Mouse (Mus musculus) CD4-positive, CD25-positive, alpha-beta regulatory T cell, adult 2 months (primary cell): ENCODE measurements around the gene Gse1.
A peak's percentile ranks its signal among the peaks of the same experiment; 100 is the strongest.

Source experiments
- DNase-seq: peaks from one replicate; pipeline ENCODE4 v3.0.0-alpha.2; 2012; ENCODE audit warnings: low read depth, low spot score

Gse1 gene

DNA sequence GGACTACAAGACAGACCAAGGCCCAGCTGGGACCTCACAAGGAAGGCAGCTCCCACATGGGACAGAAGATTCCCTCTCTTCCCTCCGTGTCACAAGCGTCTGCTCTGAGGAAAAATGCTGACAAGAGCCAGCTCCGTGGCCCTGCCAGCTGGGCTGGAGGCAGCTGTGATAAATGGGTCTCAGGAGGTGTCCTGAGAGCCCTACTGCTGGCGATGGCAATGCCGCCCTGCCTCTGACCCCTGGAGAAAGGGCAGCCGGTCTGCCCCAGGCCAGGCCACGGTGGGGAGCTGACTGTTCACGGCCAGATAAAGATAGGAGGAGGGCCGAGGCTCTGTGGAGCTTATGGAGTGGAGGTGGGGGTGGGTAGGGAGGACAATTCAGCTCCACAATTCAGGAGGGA lies 193.4 kb downstream of the Gse1 start:
- DNase-seq = no peak

DNA sequence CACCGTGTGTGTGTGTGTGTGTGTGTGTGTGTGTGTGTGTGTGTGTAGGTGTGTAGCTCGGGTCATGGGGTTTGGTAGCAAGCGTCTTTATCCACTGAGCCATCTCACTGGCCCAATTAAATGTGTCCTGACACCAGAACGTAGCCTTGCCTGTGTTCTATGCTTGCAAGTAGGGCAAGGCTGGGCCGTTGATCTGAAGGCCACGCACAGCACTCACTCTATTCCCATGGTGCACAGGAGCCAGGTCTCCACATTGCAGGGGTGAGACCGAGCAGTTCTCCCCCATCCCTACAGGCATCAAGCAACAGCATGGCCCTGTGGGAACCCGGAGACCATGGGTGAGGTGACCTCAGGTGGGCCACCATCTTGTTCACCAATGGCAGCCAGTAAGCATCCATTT lies 194.0 kb downstream of the Gse1 start:
- DNase-seq = no peak

DNA sequence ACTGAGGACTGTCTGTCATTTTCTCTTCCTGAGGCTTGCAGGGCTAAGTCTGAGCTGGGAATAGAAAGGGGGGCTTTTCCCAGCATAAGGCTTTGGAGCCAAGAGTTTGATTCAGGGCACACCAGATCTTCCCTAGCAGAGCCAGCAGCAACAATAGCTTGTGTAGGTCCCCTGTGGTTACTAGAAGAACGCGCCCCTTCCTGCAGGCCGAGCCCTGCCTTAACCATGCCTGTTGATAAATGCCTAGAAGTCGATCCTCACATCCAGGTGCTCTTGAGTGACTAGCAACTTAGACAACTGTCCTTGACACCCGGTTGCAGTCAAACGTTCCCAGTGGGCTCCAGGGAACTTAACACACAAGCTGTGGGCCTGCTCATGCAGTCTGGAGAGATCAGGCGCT lies 195.3 kb downstream of the Gse1 start:
- no peak for DNase-seq

DNA sequence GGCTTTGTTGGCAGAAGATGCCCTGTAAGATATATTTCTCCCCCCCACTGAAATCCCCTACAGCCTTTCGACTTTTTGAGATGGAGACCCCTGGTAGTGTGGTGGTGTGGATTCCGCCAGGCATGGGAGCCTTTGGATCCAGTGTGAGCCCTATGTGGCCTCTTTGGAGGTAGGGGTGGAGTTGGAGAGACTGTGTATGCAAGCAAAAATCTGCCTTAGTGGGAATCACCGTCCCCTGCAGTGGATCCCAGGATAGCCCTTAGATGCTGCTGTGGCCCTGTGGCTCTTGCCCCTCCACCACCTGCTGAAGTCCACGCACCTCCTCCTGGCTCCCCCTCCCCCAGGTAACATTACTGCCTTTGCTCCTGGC lies 196.6 kb downstream of the Gse1 start:
- no peak for DNase-seq

DNA sequence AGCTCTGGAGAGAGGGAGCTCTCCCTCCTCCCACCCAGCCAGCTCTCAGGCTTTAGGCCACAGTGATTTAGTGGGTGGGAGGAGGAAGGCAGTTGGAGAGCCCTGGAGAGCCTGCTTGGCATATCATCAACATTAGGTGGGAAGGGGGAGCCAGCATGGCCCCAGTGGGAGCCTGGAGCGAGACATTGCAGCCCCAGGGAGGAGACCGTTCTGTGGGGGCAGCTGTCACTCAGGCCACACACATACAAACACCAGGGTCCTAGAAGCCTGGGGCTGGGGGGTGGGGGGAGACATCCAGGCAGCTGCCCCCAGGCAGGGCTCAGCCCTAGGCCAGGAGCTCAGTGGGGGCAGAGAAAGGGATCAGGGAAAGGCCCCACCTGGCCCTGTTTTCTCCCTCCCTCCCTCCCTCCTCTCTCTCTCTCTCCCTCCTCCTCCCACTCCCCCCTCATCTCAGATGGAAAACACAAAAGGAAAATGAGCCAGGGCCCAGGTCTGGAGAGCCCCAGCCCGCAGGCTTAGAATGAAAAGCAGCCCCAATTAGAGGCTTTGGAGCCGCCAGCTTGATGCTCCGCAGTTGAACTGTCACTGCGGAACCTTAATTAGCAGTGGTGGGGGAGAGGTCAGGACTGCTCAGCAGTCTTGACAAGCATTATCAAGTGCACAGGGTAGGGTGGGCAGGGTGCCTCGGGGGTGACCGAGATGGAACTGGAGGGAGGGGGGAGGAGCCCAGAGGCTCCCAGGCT lies 197.1 kb downstream of the Gse1 start:
- DNase-seq = no peak

DNA sequence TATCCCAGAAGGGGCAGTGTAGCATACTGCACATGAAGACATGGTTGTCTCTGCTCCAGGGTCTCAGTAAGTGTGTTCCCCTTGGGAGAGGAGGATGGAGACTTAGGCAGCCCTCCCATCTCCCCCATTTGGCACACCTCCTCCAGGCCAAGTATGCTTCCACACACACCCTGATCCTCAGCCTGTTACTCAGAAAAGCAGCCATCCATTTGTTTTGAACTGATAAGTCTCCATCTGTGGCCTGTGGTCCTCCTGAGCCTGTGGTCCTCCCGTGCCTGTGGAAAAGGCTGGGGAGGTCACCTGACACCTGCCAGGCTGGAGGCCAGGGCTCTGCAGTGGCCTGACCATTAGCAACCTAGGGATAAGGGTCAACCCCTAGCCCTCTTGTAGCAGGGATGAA lies 197.8 kb downstream of the Gse1 start:
- no peak for DNase-seq

DNA sequence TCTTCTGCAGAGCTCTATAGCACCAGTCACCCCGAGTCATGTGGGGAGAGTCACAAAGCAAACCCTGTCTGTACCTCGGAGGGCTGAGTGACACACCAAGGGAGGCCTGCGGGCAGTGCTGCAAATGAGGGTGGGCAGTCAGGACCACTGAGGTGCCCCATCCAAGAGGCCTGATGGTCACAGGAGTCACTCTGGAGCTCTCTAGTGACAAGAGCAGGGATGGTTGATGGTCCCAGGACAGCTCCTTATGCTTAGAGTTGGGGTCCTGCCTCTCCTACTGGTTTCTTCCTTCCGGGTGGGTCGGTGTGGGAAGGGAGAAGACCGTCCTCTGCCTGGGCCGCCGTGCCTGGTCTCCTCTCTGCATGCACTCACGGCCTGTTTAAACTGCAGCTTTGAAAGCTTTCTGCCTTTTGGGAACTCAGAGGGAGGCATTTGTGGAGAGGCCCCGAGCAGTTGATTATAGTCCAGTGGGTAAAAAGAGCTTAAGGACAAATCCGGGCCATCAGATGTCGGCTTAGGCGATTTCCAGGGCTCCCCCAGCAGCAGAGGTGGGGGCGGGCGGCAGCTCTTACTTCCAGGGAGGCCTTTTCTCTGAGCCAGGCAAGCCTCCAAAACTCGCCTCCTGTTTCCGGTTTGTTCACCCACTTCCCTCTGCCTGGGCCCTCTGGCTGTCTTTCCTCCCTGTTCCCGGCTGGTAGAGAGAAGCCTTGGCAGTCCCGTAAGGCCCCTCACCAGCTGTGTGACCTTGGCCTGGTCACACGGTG lies 198.5 kb downstream of the Gse1 start:
- no peak for DNase-seq

DNA sequence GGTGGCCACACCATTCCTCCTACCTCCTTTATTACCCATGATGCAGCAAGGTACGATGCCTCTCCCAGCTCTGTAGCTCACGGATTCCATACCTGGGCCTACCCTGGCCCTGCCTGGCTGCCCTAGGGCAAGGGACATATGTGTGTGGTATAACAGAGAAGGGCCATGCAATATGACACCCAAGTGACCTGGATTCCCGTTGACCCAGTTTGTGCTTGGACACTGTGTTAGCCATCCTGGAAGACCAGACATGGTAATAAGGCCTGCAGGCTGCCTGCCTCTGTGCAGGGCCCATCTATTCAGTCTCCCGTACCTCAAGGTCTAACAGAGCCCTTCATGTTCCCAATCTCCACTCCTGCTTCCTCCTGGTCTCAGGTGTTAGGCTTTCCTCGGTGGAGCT lies 200.2 kb downstream of the Gse1 start:
- no peak for DNase-seq

DNA sequence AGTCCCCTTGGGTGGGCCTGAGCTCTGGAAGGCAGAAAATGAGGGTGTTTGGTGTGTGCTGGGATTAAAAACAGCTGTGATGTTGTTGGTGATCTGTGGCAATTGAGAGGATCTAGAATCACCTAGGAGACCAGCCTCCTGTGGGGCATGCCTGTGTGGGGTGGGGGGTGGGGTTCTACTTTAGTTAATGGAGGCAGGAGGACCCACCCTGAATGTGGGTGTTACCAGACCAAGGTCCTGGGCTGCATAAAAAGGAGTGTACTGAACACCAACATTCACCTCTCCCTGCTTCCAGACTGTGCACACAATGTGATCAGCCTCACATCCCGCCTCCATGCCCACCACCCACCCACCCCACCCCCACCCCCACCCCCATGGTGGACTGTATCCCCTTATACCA lies 200.9 kb downstream of the Gse1 start:
- DNase-seq = no peak

DNA sequence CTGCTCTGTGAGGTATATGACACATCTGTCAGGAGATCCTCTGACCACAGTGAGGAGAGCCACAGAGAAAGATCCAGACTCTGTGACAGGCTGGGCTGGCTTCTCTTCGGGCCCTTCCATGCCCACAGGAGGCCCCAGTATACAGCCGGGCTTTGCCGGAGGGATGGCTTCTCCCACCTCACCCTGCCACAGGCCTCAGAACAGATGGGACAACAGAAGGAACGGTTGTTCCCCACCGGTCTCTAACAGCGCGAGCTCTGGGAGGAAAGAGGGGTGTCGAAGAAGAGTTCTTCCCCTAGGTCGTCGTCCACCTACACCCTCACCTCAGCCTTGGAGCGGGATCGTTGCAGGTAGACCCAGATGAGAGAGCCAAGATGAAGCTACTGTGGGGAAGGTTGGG lies 202.8 kb downstream of the Gse1 start:
- DNase-seq = no peak

DNA sequence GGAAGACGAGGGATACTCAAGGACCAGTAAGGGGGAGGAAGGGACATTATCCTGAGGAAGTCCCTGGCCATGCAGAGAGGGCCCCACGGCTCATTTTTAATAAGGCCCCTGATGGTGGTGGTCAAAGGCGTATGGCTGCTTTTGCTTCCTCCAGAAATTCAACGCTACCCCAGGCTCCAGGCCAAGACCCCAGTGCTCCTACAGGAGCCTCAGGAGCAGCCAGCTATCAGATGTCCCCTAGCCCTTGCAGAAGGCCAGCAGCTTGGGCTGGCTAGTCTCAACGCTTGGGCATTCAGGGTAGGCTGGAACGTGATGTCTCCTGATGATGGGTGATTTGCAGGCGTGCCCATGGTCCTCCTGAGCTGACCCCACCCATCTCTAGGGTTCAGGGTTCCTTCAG lies 204.2 kb downstream of the Gse1 start:
- no peak for DNase-seq

DNA sequence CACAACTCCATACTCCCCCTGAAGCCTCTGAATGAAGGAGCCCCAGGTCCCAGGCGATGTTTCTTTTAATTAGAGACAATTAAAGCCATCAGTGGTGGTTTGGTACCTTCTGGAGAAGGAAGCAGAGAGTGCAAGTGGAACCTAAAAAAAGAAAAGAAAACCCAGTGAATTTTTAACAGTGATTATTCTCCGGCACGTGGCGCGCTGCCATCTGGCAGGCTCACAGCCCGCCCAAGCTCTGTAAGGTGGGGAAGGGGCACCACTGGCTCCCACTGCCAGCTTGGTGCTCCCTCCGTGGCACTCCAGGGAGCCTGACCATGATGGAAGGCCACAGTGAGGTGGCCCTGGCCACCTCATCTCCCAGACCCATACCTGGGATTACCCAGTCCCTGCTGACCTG lies 204.9 kb downstream of the Gse1 start:
- DNase-seq = no peak

DNA sequence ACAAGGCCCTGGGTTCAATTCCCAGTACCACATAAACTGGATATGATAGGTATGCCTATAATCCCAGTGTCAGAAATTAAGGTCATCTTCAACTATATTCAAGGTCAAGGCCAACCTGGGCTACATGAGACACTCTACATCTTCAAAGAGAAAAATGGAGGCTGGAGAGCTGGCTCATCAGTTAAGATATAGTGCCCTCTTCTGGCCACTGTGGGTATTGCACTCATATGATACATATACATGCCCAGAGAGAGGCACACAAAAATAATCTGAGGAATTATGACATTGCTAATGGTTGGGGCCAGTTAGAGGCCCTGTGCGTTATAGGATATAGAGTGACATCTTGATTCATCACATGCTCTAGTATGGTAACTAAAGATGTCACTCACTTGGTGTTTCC lies 205.5 kb downstream of the Gse1 start:
- peak; percentile 36 for DNase-seq

DNA sequence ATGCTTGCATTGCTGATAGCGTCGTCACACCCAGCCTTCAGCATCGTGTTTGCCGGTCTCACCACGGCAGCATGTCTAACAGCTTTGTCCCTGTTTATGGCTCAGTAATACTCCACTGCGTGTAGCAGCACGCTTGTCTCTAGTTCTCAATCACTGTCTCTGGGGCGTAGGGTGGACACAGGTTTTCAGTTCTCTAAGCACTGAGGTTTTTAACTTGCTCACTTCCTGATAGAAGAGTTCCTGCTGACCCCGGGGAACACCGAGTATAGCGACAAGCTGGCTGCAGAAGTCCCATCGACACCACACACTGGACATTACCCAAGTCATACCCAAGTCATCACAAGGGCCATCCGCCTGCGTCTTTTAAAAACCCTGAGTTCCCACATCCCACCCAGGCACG lies 207.5 kb downstream of the Gse1 start:
- no peak for DNase-seq

DNA sequence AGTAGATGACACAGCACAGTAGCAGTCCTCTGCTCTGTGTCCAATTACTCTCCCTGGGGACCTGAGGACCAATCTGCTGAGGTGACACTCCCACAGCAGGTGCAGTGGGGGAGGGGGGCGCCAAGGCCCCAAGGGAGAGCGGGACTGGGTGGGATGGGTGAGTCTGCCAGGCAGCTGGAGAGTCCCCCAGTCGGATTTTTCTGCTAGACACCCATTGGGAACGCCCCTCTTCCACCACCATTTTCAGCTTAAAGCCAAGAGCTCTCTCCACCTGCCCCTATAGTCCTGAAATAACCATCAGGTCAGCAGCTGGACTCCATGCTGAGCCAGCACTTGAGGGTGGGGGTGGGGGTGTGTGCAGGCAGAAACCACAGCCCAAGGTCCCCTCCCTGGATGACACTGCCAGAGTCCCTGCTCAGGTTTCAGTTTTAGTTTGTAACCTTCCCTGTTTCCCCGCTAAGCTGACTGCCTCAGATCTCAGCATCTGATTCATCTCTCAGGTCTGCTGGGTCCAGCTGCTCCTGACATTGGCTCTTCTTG lies 208.3 kb downstream of the Gse1 start:
- peak; percentile 27 for DNase-seq

DNA sequence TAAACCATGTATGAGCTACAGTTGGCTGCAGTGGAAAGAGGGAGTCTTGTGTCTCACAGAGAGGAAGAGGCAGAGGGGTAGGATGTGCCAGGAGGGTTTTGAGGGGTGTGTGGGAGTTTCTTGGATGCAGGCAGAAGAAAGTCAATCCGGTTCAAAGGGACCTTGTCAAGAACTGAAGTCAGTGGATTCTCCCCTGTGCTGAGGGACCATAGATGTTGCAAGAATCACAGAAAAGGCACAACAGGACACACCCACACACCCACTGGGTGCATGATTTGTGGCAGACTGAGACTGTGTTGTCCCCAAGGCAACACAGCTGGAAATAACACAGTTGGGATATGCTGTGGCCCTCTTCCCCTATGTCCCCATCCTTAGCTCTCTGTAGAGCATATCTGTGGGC lies 209.0 kb downstream of the Gse1 start:
- DNase-seq = no peak

DNA sequence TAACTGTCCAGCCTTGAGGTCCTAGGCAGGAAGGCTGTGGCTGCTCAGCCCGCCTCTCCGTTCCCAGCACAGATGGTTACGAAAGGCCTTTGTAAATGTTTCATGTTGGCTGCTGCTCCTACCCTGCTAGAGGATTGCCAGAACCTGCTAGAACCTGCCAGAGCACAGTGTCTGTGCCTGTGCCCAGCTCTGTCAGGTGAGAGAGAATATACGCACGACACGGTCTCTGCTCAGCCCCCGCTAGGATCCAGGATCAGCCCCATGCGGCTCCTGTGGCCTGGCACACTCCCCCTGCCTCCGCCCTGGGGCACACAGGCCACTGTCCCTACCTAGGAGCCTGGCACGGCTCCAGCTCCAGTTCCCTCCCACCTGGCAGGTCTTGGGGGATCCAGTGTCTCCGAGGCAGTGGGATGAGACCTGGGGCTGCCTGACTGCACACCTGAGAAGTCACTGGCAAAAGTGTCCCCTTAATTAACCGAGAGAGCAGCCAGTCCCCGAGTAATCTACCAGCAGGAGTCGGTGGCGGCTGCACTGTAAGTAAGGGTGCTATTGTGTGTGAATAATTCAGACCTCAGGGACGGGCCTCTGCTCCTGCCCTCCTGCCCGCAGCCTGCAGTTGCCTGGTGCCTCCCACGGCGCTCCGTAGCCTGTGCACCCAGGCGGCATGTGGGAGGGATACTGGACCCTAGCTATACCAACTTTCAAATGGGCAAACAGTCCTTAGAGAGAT lies 209.6 kb downstream of the Gse1 start:
- DNase-seq = no peak

DNA sequence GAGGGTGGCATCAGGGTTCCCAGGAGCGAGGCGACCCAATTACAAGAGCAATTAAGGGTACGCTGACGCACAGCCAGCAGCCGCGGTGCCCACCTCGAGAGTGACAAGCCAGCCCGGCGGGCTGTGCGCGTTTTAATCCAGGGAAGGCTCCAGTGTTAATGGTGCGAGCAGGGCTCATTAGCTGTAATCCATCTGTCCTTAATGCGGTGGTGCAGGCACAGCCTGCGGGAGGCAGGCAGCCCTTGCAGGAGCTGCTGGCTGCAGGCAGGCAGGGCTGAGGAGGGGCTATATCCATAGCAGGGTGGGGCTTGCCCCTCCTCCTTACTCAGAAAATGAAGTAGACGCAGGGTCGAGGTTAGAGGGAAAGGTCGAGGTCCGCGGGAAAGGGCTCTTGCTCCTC lies 211.1 kb downstream of the Gse1 start:
- no peak for DNase-seq

DNA sequence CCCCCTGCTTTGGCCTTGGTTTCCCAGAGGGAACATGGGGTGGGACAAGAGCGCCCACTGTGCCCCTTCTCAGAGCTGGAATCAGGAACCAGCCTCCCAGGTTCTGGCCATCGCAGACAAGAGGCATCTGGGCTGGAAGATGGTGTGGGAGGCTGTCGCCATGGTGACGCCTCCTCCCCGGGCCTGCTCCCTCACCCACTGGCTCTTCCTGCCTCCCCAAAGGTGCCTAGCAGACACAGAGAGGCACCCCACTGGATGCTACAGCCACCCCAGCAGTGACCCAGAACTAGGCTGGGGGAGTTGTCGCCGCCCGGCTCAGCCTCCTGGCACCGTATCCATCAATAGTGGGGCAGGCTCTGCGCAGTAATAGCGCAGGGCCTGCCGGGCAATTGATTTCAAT lies 212.5 kb downstream of the Gse1 start:
- no peak for DNase-seq

DNA sequence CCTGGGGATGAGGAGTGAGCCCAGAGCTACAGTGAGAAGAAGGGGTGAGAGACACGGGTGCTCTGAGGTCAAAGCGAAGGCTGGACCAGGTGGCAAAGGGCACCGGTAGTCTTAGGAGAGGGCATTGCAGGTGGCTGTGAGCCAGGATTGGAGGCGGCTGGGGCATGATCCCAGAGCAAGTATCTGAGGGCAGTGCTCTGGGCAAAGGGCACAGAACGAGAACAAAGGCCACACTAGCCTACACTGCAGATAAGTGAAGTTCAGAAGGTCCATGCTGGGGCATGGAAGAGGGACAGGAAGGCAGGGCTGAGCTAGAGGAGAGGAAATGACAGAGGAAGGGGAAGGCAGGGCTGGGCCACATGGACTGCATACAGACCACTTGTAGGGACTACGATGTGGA lies 213.4 kb downstream of the Gse1 start:
- no peak for DNase-seq

DNA sequence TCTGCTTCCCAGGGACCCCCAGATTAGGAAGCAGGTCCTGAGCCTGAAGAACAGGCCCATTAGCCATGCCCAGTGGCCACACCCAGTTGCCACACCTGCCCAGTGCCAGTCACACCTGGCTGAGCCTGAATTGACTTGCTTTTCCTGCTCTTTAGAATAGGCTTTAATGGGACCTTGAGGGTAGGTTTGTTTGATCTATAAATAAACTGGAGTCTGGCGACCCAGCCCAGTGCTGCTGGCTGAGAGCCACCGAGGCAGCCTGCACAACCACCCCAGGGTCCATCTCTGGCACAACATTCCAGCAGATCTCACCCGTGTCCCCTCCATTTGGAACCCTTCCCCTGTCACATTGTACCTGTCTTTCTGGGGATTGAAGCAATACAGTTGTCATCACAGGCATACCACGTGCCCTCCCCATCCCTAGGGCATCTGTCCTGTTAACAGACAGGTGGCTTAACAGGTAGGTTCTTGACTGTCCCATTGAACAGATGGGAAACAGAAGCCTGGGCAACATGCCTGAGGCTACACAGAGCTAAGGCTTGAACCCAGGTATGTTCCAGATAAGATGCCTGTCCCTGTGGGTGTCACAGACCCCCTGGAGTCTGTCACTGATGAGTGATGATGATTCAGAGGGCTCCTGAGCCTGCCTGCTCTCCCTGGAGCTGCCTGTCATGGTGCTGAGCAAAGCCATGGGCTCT lies 214.2 kb downstream of the Gse1 start:
- DNase-seq = no peak

DNA sequence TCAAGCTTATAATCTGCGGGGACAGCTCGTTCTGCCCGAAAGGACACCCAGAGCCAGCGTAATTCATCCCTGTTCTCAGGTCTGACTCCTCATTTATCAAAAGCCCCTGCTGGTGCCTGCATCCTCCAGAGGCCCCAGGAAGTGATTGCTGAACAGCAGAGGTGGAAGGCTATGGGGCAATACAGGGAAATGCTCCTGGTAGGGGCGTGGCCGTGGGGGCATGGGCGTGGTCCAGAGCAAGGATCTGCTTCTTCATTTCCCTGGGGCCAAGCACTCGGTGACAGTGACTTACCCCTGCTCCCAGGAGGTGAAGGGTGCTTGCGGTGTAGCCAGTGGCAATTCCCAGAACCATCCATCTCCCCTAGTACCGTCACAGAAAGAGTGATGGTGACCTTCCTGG lies 217.0 kb downstream of the Gse1 start:
- no peak for DNase-seq
